Mouse (Mus musculus): ENCODE measurements around the gene Card14.

DNA sequence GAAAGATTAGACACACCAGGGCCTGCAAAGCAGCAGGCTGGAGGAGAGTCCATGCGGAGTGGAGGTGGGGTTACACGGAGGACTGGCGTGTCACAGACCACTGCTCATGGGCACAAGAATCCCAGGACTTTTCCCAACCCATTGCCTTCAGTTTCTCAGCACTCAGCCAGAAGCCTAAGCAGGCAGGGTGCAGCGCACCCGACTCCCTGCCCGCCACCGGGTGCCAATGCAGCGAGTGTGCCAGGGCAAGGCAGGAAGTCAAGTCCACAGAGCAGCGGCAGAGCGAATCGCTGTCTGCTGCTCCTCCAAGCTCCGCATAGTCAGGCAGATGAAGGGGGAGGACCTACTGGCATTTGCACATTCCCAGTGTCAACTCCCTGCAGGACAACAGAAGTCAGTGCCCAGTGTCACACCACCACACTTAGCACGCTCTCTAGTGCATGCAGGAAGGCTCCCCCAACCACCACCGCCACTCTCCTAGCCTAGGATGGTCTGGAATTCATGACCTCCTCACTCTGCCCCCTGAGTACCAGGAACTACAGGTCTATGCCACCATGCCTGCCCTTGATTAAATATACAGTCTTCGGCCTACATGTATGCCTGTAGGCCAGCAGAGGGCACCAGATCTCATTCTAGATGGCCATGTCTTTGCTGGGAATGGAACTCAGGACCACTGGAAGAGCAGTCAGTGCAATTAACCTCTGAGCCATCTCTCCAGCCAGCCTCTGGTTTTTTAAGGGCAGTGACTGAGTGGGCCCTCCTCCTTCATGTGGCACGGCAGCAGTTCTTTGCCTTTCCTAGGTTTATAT is 2.5 kb upstream of the Card14 start:
- TF ChIP-seq POLR2A (IDR thresholded peaks at IDR 0.05; ENCODE audit: low read depth, low read length) (no peak), CTCF (IDR thresholded peaks at IDR 0.05; ENCODE audit: extremely low read depth, insufficient read length, insufficient replicate concordance, low read depth, low read length) (peak; percentile 65; the same call in 1 of the 2 replicates)
